Mouse (Mus musculus): Measurements from ENCODE around the gene Fbxo47. TPM values are rescaled to one million over a fixed set of nuclear protein-coding genes. Genes with fewer than 3 reads are reported as not detected.

Fbxo47 gene
- polyA plus RNA-seq, 2 experiments, result 0.22 to 0.58 TPM

DNA sequence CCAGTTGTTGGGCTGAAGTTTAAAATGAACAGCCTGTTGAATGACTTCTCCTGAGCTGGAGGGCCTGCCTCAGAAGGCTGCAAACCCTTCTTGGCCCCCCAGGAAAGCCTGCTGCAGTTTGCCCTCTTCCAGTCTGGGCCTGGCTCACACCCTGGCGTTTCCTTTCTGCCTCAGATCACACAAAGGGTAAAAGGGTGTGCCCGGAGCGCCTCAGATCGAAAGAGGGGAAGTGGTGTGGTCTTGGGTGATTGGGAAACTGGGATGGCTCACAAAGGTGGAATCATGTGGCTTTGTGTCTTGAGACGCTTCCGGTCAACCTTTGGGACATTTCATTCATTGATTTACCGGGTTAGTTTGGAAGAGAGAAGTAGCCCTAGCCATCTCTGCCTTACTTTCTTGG, 57.5 kb downstream of the Fbxo47 start:
- DNase-seq (ENCODE audit: low spot score) (no peak), ATAC-seq (ENCODE audit: low FRiP score, low read depth) (no peak)
- TF ChIP-seq POLR2A (IDR thresholded peaks at IDR 0.05; ENCODE audit: borderline replicate concordance, extremely low read depth, insufficient read depth, insufficient read length), result no peak
- no peak overlapping the region for H3K9ac ChIP-seq (ENCODE audit: low read depth, low read length, severe bottlenecking)
- H3K4me3 ChIP-seq (replicated peaks; ENCODE audit: low read length), result no peak overlapping the region
- no peak overlapping the region for H3K27ac ChIP-seq (replicated peaks; ENCODE audit: low read depth, low read length)
- H3K4me2 ChIP-seq (replicated peaks; ENCODE audit: low read depth, low read length, severe bottlenecking), result no peak overlapping the region
- no peaks in the 10 kb centered on the region for H3K9me3 ChIP-seq (ENCODE audit: control insufficient read depth, low read length)
- 82% methylated on average over 7 of the region's 7 CpGs for WGBS
- H3K27me3 ChIP-seq (ENCODE audit: control insufficient read depth, insufficient read depth, low read length), result no peaks in the 10 kb centered on the region
- H3K4me1 ChIP-seq (ENCODE audit: control insufficient read depth, insufficient read depth, low read length), result no peaks in the 10 kb centered on the region
- H3K36me3 ChIP-seq (ENCODE audit: control insufficient read depth, insufficient read depth, low read length), result peaks cover 79% of the 10 kb centered on the region

DNA sequence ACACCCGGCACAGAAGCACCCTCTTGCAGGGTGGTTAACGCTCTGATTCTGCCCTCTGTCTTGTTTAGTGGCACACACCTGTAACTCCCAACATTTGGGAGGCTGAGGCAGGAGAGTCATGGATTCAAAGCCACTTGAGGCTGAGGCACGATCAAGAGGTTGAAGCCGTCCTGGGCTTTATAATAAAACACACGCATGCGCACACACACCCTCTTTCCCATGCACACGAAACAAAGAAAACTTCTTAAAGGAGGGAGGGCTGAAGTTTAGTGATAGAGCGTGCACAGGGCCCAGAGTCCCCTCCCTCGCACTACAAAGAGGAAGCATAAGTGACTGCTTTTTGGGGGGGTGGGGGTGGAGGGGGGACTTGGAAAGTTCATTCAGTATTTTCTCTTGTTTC, 58.0 kb downstream of the Fbxo47 start:
- WGBS, result 84% methylated on average over 9 of the region's 9 CpGs
- H3K4me1 ChIP-seq (ENCODE audit: control insufficient read depth, insufficient read depth, low read length), result no peaks in the 10 kb centered on the region
- no peak overlapping the region for H3K9ac ChIP-seq (ENCODE audit: low read depth, low read length, severe bottlenecking)
- TF ChIP-seq POLR2A (IDR thresholded peaks at IDR 0.05; ENCODE audit: borderline replicate concordance, extremely low read depth, insufficient read depth, insufficient read length), result no peak
- no peak overlapping the region for H3K4me3 ChIP-seq (replicated peaks; ENCODE audit: low read length)
- no peak for ATAC-seq (ENCODE audit: low FRiP score, low read depth)
- no peaks in the 10 kb centered on the region for H3K27me3 ChIP-seq (ENCODE audit: control insufficient read depth, insufficient read depth, low read length)
- H3K9me3 ChIP-seq (ENCODE audit: control insufficient read depth, low read length), result no peaks in the 10 kb centered on the region
- DNase-seq (ENCODE audit: low spot score), result no peak
- no peak overlapping the region for H3K27ac ChIP-seq (replicated peaks; ENCODE audit: low read depth, low read length)
- H3K36me3 ChIP-seq (ENCODE audit: control insufficient read depth, insufficient read depth, low read length), result peaks cover 83% of the 10 kb centered on the region
- no peak overlapping the region for H3K4me2 ChIP-seq (replicated peaks; ENCODE audit: low read depth, low read length, severe bottlenecking)

DNA sequence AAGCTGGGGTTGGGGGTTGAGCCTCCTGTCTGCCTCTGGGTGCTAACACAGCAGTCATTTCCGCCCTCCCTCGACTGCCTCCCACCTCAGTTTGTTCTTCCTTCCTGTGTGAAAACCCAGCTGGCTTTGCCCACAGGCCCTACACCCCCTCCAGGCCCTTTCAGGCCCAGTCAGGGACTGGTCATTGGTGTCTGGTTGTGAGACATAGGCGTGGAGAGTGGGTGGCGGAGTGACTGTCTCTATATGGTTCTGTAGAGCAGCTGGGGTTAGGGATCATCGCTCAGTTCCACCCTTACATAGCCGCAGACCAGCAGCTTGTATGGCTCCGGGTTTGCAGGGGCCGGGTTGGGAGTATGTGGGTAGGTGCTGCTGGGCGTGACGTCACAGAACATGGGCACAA, 58.7 kb downstream of the Fbxo47 start:
- H3K4me3 ChIP-seq (replicated peaks; ENCODE audit: low read length), result no peak overlapping the region
- ATAC-seq (ENCODE audit: low FRiP score, low read depth), result no peak
- H3K36me3 ChIP-seq (ENCODE audit: control insufficient read depth, insufficient read depth, low read length), result peaks cover 88% of the 10 kb centered on the region
- no peaks in the 10 kb centered on the region for H3K27me3 ChIP-seq (ENCODE audit: control insufficient read depth, insufficient read depth, low read length)
- no peaks in the 10 kb centered on the region for H3K9me3 ChIP-seq (ENCODE audit: control insufficient read depth, low read length)
- no peak overlapping the region for H3K27ac ChIP-seq (replicated peaks; ENCODE audit: low read depth, low read length)
- DNase-seq (ENCODE audit: low spot score), result no peak
- no peaks in the 10 kb centered on the region for H3K4me1 ChIP-seq (ENCODE audit: control insufficient read depth, insufficient read depth, low read length)
- WGBS, result 83% methylated on average over 10 of the region's 10 CpGs
- H3K4me2 ChIP-seq (replicated peaks; ENCODE audit: low read depth, low read length, severe bottlenecking), result no peak overlapping the region
- TF ChIP-seq POLR2A (IDR thresholded peaks at IDR 0.05; ENCODE audit: borderline replicate concordance, extremely low read depth, insufficient read depth, insufficient read length), result no peak
- H3K9ac ChIP-seq (ENCODE audit: low read depth, low read length, severe bottlenecking), result no peak overlapping the region

DNA sequence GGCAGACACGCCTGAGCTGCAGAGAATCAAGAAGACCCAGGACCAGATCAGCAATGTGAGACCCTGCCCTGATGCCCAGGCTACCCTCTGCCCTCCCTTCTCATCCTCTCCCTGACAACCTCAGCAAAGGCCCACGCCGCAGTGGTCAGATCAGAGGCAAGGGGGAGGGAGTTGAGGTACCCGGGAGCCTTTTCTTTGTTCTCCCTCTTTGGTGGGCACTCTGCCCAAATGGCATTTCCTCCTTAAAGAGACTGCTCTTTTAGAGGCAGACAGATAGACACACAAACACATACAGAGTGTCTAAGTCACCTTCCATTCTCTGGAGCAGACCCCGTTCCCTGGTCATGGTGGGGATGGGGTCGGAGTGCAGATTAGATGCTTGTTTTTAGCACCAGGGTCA, 59.1 kb downstream of the Fbxo47 start:
- DNase-seq (ENCODE audit: low spot score), result no peak
- 79% methylated on average over 6 of the region's 6 CpGs for WGBS
- ATAC-seq (ENCODE audit: low FRiP score, low read depth), result no peak
- H3K27me3 ChIP-seq (ENCODE audit: control insufficient read depth, insufficient read depth, low read length), result no peaks in the 10 kb centered on the region
- H3K4me3 ChIP-seq (replicated peaks; ENCODE audit: low read length), result no peak overlapping the region
- no peak overlapping the region for H3K27ac ChIP-seq (replicated peaks; ENCODE audit: low read depth, low read length)
- H3K36me3 ChIP-seq (ENCODE audit: control insufficient read depth, insufficient read depth, low read length), result peaks cover 86% of the 10 kb centered on the region
- TF ChIP-seq POLR2A (IDR thresholded peaks at IDR 0.05; ENCODE audit: borderline replicate concordance, extremely low read depth, insufficient read depth, insufficient read length), result no peak
- no peaks in the 10 kb centered on the region for H3K4me1 ChIP-seq (ENCODE audit: control insufficient read depth, insufficient read depth, low read length)
- no peak overlapping the region for H3K4me2 ChIP-seq (replicated peaks; ENCODE audit: low read depth, low read length, severe bottlenecking)
- H3K9me3 ChIP-seq (ENCODE audit: control insufficient read depth, low read length), result no peaks in the 10 kb centered on the region
- H3K9ac ChIP-seq (ENCODE audit: low read depth, low read length, severe bottlenecking), result no peak overlapping the region

DNA sequence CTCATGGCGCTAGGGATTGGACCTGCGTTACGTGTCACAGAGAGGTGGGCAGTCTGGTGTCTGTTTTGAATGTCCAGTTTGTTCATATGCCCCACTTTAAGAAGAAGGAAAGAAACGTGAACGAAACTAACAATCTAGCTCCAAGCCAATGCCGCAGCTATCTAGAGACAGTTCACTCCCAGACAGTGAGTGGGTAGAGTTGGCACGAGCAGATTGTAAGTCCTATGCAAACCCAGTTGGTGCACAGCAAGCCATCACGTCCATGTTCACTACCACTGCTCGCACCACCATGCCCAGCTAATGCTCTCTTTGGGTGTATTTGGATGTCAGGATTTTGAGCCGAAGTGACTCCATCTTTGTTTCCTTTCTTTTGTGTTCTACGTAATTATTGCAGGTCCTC, 59.8 kb downstream of the Fbxo47 start:
- Histone ChIP-seq H3K4me2 (replicated peaks; ENCODE audit: low read depth, low read length, severe bottlenecking) (no peak overlapping the region), H3K4me3 (replicated peaks; ENCODE audit: low read length) (no peak overlapping the region), H3K27ac (replicated peaks; ENCODE audit: low read depth, low read length) (no peak overlapping the region), H3K9me3 (ENCODE audit: control insufficient read depth, low read length) (no peaks in the 10 kb centered on the region), H3K27me3 (ENCODE audit: control insufficient read depth, insufficient read depth, low read length) (no peaks in the 10 kb centered on the region), H3K36me3 (ENCODE audit: control insufficient read depth, insufficient read depth, low read length) (peaks cover 85% of the 10 kb centered on the region), H3K9ac (ENCODE audit: low read depth, low read length, severe bottlenecking) (no peak overlapping the region), H3K4me1 (ENCODE audit: control insufficient read depth, insufficient read depth, low read length) (no peaks in the 10 kb centered on the region)
- ATAC-seq (ENCODE audit: low FRiP score, low read depth), result no peak
- TF ChIP-seq POLR2A (IDR thresholded peaks at IDR 0.05; ENCODE audit: borderline replicate concordance, extremely low read depth, insufficient read depth, insufficient read length), result no peak
- DNase-seq (ENCODE audit: low spot score), result no peak
- 95% methylated on average over 11 of the region's 11 CpGs for WGBS

All from limb, embryonic 14.5 days (tissue).